In genomic region chr11:84818085-84818960, GRCm38 (mm10) we compare ENCODE assay signal across 1 mouse cellular context.
A peak's percentile ranks its signal among the peaks of the same experiment; 100 is the strongest.
TF ChIP-seq lines count a peak whose summit lies in the region.

No protein-coding gene starts in this region.

TF ChIP-seq in CH12.LX, 34 proteins besides CTCF, POLR2A, EP300 and RAD21 (continued from another document):
- peak; percentile 67; the same call in 1 of the 2 replicates for TF ChIP-seq ZMIZ1 (IDR thresholded peaks at IDR 0.05; ENCODE audit: low read depth, low read length)
- 0 out of 2 replicates have a peak, but pooled peaks have one; percentile 14 for TF ChIP-seq CHD2 (IDR thresholded peaks at IDR 0.05; ENCODE audit: low read length)
- TF ChIP-seq JUND (conservative IDR thresholded peaks at IDR 0.05; ENCODE audit: low read depth, low read length), result no peak
- peak; percentile 71; the same call in 1 of the 2 replicates for TF ChIP-seq TBP (conservative IDR thresholded peaks at IDR 0.05; ENCODE audit: low read depth, low read length)
- peak; percentile 24; the same call in 1 of the 2 replicates for TF ChIP-seq HCFC1 (IDR thresholded peaks at IDR 0.05; ENCODE audit: low read depth, low read length)
- TF ChIP-seq POLR2AphosphoS2 (IDR thresholded peaks at IDR 0.05; ENCODE audit: low read depth, low read length), result peak; percentile 62; the same call in 1 of the 2 replicates
- TF ChIP-seq PAX5 (IDR thresholded peaks at IDR 0.05; ENCODE audit: low read length), result no peak
- peak; percentile 84; the same call in 1 of the 2 replicates for TF ChIP-seq NELFE (IDR thresholded peaks at IDR 0.05; ENCODE audit: low read depth, low read length)
- TF ChIP-seq E2F4 (IDR thresholded peaks at IDR 0.05; ENCODE audit: insufficient replicate concordance, low read depth, low read length), result no peak
- TF ChIP-seq TCF12 (IDR thresholded peaks at IDR 0.05; ENCODE audit: low read depth, low read length), result peak; percentile 72; the same call in 1 of the 2 replicates
- no peak for TF ChIP-seq SIN3A (IDR thresholded peaks at IDR 0.05; ENCODE audit: low read length)
- no peak for TF ChIP-seq ZNF384 (IDR thresholded peaks at IDR 0.05; ENCODE audit: low read depth, low read length)
- no peak for TF ChIP-seq MAFK (IDR thresholded peaks at IDR 0.05; ENCODE audit: insufficient replicate concordance, low read length)
- peak; percentile 32; the same call in 1 of the 2 replicates for TF ChIP-seq MYC (IDR thresholded peaks at IDR 0.05; ENCODE audit: low read depth, low read length)
- TF ChIP-seq ETS1 (conservative IDR thresholded peaks at IDR 0.05; ENCODE audit: low read depth, low read length), result no peak
- peak; percentile 31; the same call in 1 of the 2 replicates for TF ChIP-seq IRF4 (IDR thresholded peaks at IDR 0.05; ENCODE audit: low read depth, low read length)
- TF ChIP-seq MXI1 (IDR thresholded peaks at IDR 0.05; ENCODE audit: low read depth, low read length), result 0 out of 2 replicates have a peak, but pooled peaks have one; percentile 9
- TF ChIP-seq SMC3 (IDR thresholded peaks at IDR 0.05; ENCODE audit: low read depth, low read length), result peak; percentile 44
- TF ChIP-seq CHD1 (IDR thresholded peaks at IDR 0.05; ENCODE audit: low read depth, low read length), result no peak; the same call in 1 of the 2 replicates
- no peak for TF ChIP-seq RCOR1 (conservative IDR thresholded peaks at IDR 0.05; ENCODE audit: low read depth, low read length)
- peak; percentile 75; the same call in 1 of the 2 replicates for TF ChIP-seq UBTF (IDR thresholded peaks at IDR 0.05; ENCODE audit: low read depth, low read length)
- no peak; the same call in 1 of the 2 replicates for TF ChIP-seq MAX (IDR thresholded peaks at IDR 0.05; ENCODE audit: low read length)
- TF ChIP-seq GABPA (IDR thresholded peaks at IDR 0.05; ENCODE audit: insufficient replicate concordance, low read depth, low read length), result no peak
- TF ChIP-seq ZKSCAN1 (IDR thresholded peaks at IDR 0.05; ENCODE audit: borderline replicate concordance, low read depth, low read length), result no peak
- peak; percentile 56; the same call in 1 of the 2 replicates for TF ChIP-seq MAZ (IDR thresholded peaks at IDR 0.05; ENCODE audit: low read depth, low read length)
- no peak for TF ChIP-seq BHLHE40 (IDR thresholded peaks at IDR 0.05; ENCODE audit: low read depth, low read length)
- no peak for TF ChIP-seq ZC3H11A (IDR thresholded peaks at IDR 0.05; ENCODE audit: low read depth, low read length)
- TF ChIP-seq KAT2A (IDR thresholded peaks at IDR 0.05; ENCODE audit: insufficient replicate concordance, low read length), result 0 out of 2 replicates have a peak, but pooled peaks have one; percentile 6
TF ChIP-seq in CH12.LX: peak in this region for 17.
